Mouse (Mus musculus) kidney, postnatal 36 days (tissue): ENCODE results near the gene Gabra4.
A peak's percentile ranks its signal among the peaks of the same experiment; 100 is the strongest.
"Not testable (repeated sequence)": the region's sequence is repeated elsewhere in the genome, so short reads cannot be mapped to it uniquely, and the experiment has no call there.

Source experiments
- DNase-seq, 2 experiments: peaks; one replicate each; pipeline ENCODE4 v3.0.0; 2021 to 2022; ENCODE audit warnings: mixed read lengths in 2 of 2

Gene Gabra4

DNA sequence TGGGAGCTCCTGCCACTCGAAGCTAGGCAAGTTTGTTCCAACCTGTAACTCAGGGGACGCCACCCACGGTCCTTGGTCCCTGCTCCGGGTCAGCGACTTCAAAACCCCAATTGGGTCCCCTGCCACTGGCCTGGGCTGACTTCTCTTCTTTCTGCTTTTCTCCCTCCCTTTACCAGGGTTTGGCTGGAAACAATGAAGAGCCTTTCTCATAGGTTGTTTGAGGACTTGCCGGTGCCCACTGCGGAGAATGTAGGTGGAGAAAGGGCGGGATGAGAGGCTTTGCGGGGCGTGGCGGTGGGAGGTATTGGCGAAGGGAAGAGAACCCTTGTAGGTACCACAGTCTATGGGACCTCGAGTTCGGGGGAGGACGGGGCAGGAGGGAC, at the start of gene Gabra4:
Gene Gabra4, minus strand, starts transcription at position 194 of the 383 bp plus-strand sequence.
- peak; percentile 6 to 25 for DNase-seq

DNA sequence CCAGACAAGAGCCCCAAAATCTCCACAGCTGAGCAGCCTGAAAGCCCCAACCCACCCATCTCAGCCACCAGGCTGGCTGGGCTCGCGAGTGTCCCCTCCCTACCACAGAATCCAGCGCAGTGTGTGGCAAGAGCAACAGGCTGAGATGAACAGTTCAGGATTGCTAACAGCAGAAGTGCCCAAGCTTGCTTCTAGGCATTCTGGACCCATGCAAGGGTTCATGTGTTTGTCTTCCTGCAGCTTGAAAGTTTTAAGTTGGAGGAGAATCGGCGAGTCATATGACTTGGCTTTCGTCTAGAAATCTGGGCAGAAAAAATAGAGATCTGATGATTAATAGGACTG, 43.1 kb upstream of the Gabra4 start:
- DNase-seq, result no peak

- DNase-seq, result peak; percentile 2 to 32
Observed at GRCm38 (mm10) chr5:71700468-71701272, 42.6 kb upstream of the Gabra4 start.

DNA sequence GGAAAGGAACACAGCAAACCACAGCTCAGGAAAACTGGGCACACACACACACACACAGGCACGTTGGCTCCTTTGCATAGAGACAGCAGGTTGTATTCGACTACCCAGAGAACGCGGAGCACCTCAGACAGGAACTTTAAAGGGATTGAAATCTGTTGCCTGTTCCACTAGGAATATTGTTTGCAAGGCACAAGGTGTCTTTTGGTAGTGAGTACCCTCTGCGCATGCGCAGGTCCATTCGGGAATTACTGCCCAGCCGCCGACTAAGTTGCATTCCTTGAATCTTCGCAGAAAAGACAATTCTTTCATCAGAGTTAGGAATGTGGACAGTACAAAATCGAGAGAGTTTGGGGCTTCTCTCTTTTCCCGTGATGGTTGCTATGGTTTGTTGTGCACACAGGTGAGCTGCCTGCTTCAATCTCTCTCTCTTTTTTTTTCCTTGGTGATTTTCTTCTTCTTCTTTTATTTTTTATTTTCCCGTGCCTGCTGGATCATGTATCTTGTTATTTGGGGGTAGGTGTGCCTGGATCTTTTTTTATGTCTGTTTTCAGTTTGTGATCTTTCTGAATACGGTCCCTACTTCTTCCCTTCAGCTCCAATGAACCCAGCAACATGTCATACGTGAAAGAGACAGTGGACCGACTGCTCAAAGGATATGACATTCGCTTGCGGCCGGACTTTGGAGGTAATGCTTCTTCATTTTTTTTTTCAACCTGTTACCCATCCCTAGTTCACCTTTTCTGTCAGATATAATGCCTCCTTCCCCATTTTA, 41.8 kb upstream of the Gabra4 start:
- DNase-seq, result peak; percentile 13 to 53

DNA sequence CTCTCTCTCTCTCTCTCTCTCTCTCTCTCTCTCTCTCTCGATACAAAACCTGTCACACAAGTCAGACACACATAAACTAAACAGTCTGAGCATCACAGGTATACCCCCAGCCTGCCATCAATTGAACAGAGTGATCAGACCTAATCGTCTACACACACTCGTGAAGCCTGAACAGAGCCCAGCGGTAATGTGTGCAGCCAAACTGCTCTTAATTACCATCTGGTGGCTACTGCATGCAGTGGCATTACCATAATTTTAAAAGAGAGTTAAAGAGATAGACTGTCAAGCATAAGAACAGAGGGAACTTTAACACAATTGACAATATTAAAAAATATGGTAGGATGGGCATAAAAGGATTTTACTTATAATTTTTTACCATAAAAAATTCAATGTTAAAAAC, 7.5 kb upstream of the Gabra4 start:
- no peak for DNase-seq

- peak in 1 of 2 experiments; percentile 27 for DNase-seq
Observed at GRCm38 (mm10) chr5:71657482-71658114, 510 bp downstream of the Gabra4 start, which contains the start of gene Gabrb1. Gabrb1 (plus strand) TSS chr5:71658113.

DNA sequence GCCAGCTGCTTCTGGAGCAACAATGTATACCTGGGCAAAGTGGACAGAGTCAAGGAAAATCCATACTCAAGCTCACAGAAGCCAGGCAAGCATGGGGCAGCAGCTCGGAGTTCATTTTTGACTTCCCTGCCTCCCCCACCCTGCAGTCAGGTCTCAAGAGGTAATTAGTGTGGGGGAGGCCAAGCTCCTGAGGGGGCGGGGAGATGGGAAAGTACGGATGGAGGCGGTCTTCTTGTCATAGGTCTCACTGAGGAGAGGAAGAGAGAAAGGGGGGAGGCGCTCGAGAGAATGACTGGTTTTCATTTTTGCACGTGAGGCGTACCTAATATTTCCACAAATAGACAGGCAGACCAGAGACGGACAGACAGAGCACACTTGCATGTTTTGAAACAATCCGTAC, 1.3 kb downstream of the Gabra4 start:
- DNase-seq, result no peak

DNA sequence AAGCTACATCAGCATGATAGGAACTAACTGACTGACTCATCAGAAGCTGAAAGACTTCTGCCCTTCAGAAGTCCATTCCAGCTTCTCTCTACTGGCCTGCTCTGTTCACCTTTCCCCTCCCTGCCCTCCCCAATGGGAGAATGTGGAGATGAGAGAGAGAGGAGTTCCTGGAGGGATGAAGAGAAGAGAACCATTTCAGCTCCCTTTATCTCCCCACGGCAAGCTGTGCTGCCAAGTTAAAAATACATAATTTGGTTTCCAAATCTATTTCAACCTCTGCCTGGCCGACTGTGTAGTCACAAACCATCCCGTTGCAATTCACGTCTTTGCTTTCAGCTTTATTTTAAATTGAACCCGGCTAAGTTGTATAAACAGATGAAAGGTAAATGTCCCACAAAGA, 4.1 kb downstream of the Gabra4 start:
- no peak for DNase-seq

- DNase-seq, result no peak
Observed at GRCm38 (mm10) chr5:71648108-71648507, 10.0 kb downstream of the Gabra4 start.

GRCm38 (mm10) chr5:71639804-71640203, 18.3 kb downstream of the Gabra4 start:
- DNase-seq, result no peak

DNA sequence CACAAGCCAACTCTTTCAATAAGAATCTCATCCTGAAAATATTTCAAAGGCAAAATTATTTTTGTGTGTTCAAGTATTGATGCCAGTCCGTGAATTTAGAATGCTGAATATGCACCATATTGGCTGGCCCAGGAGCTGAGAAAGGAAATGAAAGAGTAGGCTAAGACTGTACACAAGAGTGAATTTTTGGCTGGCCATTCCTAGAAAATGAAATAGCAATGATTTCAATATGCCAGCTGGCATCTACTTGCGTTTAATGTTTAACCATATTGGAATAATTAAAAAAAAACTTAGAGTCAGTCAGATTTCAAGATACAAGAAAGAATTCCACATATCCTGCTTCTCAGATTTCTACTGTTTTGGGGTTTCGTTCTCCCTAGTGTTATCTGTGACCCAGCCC, 30.3 kb downstream of the Gabra4 start:
- no peak for DNase-seq

DNA sequence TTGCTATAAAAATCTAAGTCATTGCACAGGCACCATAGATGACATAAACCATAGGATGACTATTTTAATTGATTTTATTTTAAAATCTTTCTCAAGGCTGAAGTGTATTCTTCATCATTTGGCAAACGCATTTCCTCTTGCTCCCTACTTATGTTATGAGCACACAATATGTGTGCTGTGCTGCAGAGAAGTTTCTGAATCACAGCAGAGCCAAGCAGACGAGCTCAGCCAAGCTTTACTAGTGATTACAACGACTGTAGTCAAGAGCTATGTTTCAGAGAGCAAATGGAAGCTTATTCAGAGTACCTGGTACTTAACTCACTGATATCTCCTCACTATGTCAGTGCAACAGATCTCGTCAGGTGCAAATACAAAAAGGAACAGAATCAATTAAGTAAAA, 41.4 kb downstream of the Gabra4 start:
- no peak for DNase-seq

GRCm38 (mm10) chr5:71614311-71614710, 43.8 kb downstream of the Gabra4 start:
- DNase-seq, result no peak

- DNase-seq, result no peak
Observed at GRCm38 (mm10) chr5:71608735-71609134, 49.4 kb downstream of the Gabra4 start.

DNA sequence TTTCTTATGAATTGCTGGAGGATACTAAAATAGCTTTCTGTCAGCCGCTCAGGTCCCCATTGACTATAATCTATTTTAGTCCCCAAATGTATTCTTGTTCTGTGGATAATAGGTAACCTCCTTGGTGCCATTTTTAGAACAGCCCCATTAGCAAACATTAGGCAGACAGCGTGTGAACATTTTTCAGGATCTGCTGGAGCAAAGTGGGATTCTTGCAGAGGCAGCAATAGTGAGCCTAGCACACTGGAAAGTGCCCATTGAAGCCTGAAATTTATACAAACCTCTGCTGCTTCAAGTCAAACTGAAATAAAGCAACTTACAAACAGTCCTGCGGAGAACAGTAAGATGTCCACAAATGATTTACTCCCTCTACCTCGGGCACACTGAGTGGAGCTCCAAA, 51.2 kb downstream of the Gabra4 start:
- no peak for DNase-seq

GRCm38 (mm10) chr5:71604128-71604690, 53.9 kb downstream of the Gabra4 start:
- DNase-seq, result no peak

GRCm38 (mm10) chr5:71595321-71595720, 62.8 kb downstream of the Gabra4 start:
- no peak for DNase-seq

DNA sequence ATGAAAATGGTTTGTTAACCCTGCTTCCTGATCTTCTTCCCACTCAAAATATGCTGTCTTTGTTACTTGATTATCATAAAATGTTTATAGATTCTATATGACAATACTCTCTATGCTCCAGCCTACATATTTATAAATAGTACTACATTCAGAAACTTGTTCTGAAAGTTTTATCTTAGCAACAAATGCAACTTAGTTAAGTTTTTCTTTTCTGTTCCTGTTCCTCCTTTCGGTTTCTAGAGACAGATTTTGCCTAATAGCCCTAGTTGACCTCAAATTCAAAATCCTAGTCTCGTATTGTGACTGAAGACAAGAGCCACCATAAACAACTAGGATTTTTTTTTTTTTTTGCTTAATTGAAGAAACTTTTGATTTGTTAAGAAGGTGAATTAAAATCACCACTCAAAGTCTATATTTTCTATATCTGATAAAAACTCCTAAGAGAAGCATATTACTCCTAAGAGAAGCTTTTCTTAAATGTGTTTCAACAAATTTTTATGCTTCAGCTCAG, 64.3 kb downstream of the Gabra4 start:
- no peak for DNase-seq

GRCm38 (mm10) chr5:71571646-71572237, 86.4 kb downstream of the Gabra4 start:
- DNase-seq, result no peak

DNA sequence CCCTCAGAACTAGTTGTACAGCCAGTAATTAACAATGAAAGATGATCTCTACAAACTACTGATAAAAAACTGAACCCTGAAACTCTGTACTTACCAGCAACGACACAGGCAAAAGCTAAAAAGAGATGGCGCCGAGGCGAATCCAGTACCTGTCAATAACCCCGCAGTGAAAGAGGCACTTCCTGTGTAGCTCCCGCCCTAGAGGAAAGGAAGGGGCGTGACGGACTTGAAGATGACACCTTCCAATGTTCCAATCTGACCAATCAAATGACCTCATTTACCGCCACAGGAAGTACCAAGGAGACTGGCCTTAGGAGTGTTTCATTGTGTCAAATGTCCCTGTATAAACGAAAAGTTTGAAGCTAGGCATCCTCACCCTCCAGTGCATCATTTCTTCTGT, 110.0 kb downstream of the Gabra4 start, which contains the start of gene Cox7b2:
Gene Cox7b2, minus strand, starts transcription at position 127 of the 400 bp plus-strand sequence.
- DNase-seq, result no peak

GRCm38 (mm10) chr5:71545554-71545953, 112.6 kb downstream of the Gabra4 start:
- DNase-seq, result peak; percentile 1 to 38

DNA sequence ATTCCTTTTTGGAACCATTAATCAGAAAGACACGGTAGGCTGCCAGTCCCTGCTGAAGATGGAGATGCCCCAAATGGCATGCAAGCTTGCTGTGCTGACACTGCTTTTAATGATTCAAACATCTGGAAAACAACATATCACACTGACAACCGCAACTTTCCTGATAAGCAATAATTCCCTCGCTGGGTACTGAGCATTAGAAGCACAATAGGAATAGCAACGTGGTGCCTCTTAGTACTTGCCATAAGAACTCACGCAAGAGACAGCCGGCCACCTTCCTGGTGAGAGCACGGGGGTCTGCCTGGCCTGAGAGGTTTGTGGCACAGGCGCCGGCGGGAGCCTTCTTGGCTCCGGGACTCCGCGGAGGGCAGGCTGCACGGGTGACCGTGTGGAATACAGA, 132.6 kb downstream of the Gabra4 start:
- DNase-seq, result not testable (repeated sequence)
